Mouse (Mus musculus) embryonic fibroblast, embryonic 13.5 days (primary cell): ENCODE measurements around the gene Aplp2.

Experiments
- CTCF ChIP-seq: IDR thresholded peaks from 2 replicates; pipeline ENCODE4 v1.5.1; 2011; ENCODE audit warnings: mild to moderate bottlenecking, control low read depth, low read length, moderate library complexity, borderline replicate concordance; ENCODE audit not compliant: insufficient read depth
- POLR2A ChIP-seq: IDR thresholded peaks from 2 replicates; pipeline ENCODE4 v1.6.1; 2011; ENCODE audit warnings: low read depth, mild to moderate bottlenecking, control low read depth, low read length, moderate library complexity

- TF ChIP-seq CTCF (no peak), POLR2A (no peak)
Measured at GRCm38 (mm10) chr9:31203068-31203467, 8.5 kb downstream of the Aplp2 start.
